Mouse (Mus musculus) limb, embryonic 10.5 days (tissue): Measurements from ENCODE around the gene Gm867. TPM values are rescaled to one million over a fixed set of nuclear protein-coding genes. Genes with fewer than 3 reads are reported as not detected.

ENCODE experiments used
- DNase-seq: peaks from one replicate; pipeline ENCODE4 v3.0.0-alpha.2; 2017; ENCODE audit warnings: low spot score
- H3K27ac ChIP-seq: fragments of 300-500 bp; sonication (generic); 2 replicates; pipeline ENCODE4 v1.5.1; 2016; ENCODE audit warnings: mild to moderate bottlenecking
- H3K27me3 ChIP-seq: fragments of 300-500 bp; sonication (generic); 2 replicates; pipeline ENCODE4 v1.6.1; 2016; ENCODE audit warnings: low read depth, mild to moderate bottlenecking; ENCODE audit not compliant: poor library complexity, severe bottlenecking
- H3K36me3 ChIP-seq: fragments of 300-500 bp; sonication (generic); 2 replicates; pipeline ENCODE4 v1.6.1; 2016; ENCODE audit warnings: mild to moderate bottlenecking, moderate library complexity
- H3K4me1 ChIP-seq: fragments of 300-500 bp; sonication (generic); 2 replicates; pipeline ENCODE4 v1.6.1; 2016
- H3K4me3 ChIP-seq: fragments of 300-500 bp; sonication (generic); 2 replicates; pipeline ENCODE4 v1.5.1; 2016; ENCODE audit warnings: mild to moderate bottlenecking, moderate library complexity
- H3K9me3 ChIP-seq: fragments of 300-500 bp; sonication (generic); replicated peaks from 2 replicates; pipeline ENCODE4 v1.6.1; 2016; ENCODE audit warnings: mild to moderate bottlenecking
- WGBS: fragments of 180-500 bp; shearing (Covaris S2); methylation state at CpG from one replicate; pipeline ENCODE4 v1.1.7; 2016; 5-methylcytosine and 5-hydroxymethylcytosine counted together
- polyA plus RNA-seq: library from polyadenylated mRNA; unstranded; fragments of >200 nt; fragmentation: Nextera tagmentation; extraction: Ambion mirVana; gene quantifications from 2 replicates; pipeline ENCODE4 v1.2.1, GENCODE M21; 2016

Gene Gm867
- polyA plus RNA-seq, 1 experiment from 2014 or later, result 0.49 TPM

DNA sequence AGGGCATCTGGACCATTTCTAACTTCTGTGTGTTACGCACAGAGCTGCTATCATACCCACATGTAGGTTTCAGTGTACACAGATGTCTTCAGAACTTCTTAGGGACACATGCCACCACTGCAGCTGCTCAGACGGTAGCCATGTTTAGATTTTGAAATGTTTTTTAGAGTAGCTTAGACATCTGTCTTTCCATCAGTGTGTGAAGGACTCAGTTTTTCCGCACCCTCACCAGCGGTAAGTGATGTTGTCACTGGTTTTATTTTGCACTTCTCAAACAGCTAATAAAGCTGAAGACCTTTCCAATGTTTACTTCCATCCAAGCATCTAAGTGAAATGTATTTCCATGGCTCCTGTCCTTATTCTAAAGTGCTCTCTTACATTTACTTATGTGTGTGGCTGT, 33.6 kb downstream of the Gm867 start:
- H3K27me3 ChIP-seq, result no peaks in the 10 kb centered on the region
- H3K36me3 ChIP-seq, result peaks cover 98% of the 10 kb centered on the region
- H3K4me3 ChIP-seq, result no peak overlapping the region
- H3K9me3 ChIP-seq, result no peaks in the 10 kb centered on the region
- H3K4me1 ChIP-seq, result no peaks in the 10 kb centered on the region
- 94% methylated on average over 4 of the region's 4 CpGs for WGBS
- no peak overlapping the region for H3K27ac ChIP-seq
- no peak for DNase-seq

DNA sequence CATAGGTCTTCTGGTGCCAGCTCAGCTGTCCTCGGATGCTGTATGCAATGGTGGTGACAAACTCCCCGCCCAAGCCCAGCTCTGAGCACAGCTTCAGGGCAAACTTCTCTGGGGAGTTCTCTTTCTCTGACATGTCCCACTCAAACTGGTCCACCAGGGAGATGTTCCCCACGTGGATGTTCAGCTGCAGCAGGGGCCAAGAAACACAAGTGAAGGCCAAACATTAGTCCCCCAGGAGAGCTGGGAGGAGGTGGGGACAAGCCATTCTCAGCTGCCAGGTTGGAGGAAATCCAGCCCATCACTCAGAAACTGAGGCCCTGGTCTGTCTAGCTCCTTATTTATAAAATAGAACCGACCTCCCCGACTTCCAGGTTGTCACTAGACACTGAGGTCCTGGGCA, 36.1 kb downstream of the Gm867 start:
- Histone ChIP-seq H3K27ac (no peak overlapping the region), H3K27me3 (no peaks in the 10 kb centered on the region), H3K9me3 (no peaks in the 10 kb centered on the region), H3K4me3 (no peak overlapping the region), H3K4me1 (no peaks in the 10 kb centered on the region), H3K36me3 (peaks cover 97% of the 10 kb centered on the region)
- 94% methylated on average over 5 of the region's 5 CpGs for WGBS
- no peak for DNase-seq

DNA sequence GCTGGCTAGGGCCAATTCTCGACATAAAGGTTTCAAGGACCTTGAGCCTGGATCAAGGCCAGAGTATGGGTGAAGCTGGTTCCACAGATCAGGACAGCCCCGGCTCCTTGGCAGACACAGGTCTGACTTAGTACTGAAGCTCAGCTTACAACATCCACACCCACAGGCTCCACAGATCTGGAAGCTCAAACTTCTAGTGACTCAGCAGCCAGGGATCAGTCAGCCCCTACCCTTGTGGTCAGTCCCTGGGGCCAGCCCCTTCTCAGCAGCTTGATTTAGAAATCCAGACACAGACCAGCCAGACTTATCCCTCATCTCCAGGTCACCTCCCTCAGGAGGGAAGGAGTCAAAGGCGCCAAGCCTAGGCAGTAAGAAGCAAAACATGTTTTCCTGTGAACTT, 41.6 kb downstream of the Gm867 start:
- DNase-seq, result no peak
- Histone ChIP-seq H3K36me3 (peaks cover 98% of the 10 kb centered on the region), H3K27me3 (no peaks in the 10 kb centered on the region), H3K4me1 (peaks cover 9% of the 10 kb centered on the region), H3K27ac (no peak overlapping the region), H3K4me3 (no peak overlapping the region), H3K9me3 (no peaks in the 10 kb centered on the region)
- 81% methylated on average over 3 of the region's 3 CpGs for WGBS

DNA sequence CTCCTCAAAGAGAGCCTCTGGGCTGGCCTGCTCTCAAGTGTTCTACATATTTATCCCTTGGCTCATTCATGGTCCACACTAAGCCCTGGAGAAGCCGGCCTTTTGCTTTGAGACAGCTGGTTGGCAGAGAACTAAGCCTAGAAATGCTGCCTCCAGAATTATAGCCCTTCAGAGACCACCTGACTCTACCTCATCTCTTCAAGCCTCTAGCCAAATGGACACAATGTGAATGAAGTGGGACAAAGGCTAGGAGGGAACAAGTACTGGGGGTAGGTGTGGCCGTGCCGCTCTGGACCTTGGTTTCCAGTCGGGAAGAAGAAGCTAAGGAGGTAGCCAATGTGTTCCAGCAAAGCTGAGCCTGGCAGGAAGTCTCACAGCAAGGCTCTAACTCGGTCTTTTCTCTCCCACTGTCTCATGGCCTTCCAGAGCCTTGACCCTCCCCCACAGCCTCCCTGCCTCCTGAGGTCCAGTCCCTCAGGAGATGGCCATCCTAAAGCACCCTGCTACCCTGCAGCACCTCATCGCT, 42.4 kb downstream of the Gm867 start:
- no peak overlapping the region for H3K4me3 ChIP-seq
- no peak for DNase-seq
- H3K27ac ChIP-seq, result no peak overlapping the region
- H3K27me3 ChIP-seq, result no peaks in the 10 kb centered on the region
- H3K4me1 ChIP-seq, result peaks cover 16% of the 10 kb centered on the region
- H3K36me3 ChIP-seq, result peaks cover 95% of the 10 kb centered on the region
- H3K9me3 ChIP-seq, result no peaks in the 10 kb centered on the region
- 81% methylated on average over 6 of the region's 6 CpGs for WGBS

DNA sequence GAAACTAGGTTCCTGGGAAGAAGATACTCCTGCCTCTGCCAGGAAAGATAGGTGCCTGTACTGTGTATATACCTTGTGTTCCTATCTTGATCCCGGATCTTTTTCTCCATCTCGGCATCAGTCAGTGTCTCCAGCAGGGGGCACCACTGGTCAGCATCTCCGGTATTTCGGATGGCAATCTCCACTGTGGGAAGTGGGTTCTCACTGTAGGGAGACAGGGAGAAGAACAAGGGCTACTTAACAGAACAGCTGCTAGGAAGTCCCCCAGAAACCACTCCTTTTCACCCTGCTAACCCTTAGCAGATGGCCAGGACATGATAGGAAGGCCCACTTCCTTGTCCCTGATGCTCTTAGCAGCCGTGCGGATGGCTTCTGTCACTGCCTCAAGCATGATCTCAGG, 43.1 kb downstream of the Gm867 start:
- 51% methylated on average over 6 of the region's 6 CpGs for WGBS
- Histone ChIP-seq H3K9me3 (no peaks in the 10 kb centered on the region), H3K4me3 (no peak overlapping the region), H3K36me3 (peaks cover 87% of the 10 kb centered on the region), H3K4me1 (peaks cover 20% of the 10 kb centered on the region), H3K27me3 (no peaks in the 10 kb centered on the region), H3K27ac (no peak overlapping the region)
- peak; percentile 83 for DNase-seq

DNA sequence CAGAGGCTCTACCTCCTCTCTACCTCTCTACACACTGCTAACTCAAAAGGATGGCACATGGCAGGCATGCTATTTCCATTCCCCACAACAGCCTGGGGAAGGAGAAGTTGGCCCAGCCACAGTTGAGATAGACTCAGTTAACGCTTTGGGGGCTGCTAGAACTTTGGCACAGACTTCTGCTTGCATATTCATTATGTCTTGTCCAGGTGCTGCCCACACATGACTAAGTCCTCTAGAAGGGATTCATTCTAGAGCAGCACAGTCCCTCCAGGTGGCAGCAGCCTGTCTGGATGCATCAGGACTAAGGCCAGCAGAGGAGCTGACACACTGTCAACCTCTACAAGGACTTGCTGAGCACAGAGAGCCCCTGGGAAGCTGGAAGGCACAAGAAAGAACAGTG, 44.3 kb downstream of the Gm867 start:
- 100% methylated on average over 1 of the region's 1 CpGs for WGBS

DNA sequence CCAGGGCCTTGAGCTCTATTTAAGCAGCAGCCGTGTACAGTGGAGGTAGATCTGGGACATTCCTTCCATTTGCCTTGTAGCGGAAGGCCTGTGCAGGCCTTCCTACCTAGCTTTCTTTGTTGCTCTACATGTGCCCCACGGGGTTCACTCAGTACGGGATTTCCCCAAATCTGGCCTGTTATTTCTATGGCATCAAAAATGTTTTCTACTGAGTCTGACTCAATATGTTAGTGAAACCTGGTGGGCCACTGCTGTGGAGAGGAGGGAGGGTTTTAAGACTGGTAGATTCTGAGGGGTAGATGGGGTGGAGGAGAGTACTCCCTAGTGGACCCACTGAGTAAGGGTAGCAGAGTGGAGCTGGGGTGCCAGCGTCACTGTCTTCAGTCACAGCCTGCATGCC, 44.7 kb downstream of the Gm867 start:
- Histone ChIP-seq H3K4me3 (no peak overlapping the region), H3K4me1 (peaks cover 20% of the 10 kb centered on the region), H3K27ac (no peak overlapping the region), H3K9me3 (no peaks in the 10 kb centered on the region), H3K36me3 (peaks cover 71% of the 10 kb centered on the region), H3K27me3 (no peaks in the 10 kb centered on the region)
- WGBS, result 96% methylated on average over 5 of the region's 5 CpGs
- DNase-seq, result no peak

More for the DNA sequence above, 44.3 kb downstream of the Gm867 start:
- H3K4me3 ChIP-seq, result no peak overlapping the region
- no peak for DNase-seq
- no peaks in the 10 kb centered on the region for H3K27me3 ChIP-seq
- no peaks in the 10 kb centered on the region for H3K9me3 ChIP-seq
- no peak overlapping the region for H3K27ac ChIP-seq
- H3K4me1 ChIP-seq, result peaks cover 20% of the 10 kb centered on the region
- H3K36me3 ChIP-seq, result peaks cover 76% of the 10 kb centered on the region

DNA sequence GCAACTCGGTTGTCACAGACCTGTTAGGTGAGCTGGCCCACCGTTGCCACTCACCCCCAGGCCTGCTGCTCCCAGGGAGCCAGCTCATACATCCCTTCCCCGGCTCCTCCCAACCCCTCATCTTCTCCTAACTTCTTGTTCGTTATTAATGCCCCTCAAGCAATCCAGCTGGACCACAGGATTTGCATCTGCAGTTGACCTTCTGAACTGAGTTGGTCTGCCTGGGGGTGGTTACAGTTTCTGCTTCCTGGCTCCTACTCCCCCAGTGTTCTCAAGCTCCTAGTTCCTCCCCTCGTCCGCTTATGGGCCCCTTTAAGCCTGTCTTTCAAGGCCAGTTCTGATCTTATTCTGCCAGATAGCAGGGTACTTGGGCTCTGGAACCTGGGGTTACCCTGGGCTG, 45.9 kb downstream of the Gm867 start:
- H3K4me3 ChIP-seq, result no peak overlapping the region
- peaks cover 60% of the 10 kb centered on the region for H3K36me3 ChIP-seq
- H3K27me3 ChIP-seq, result no peaks in the 10 kb centered on the region
- H3K4me1 ChIP-seq, result peaks cover 24% of the 10 kb centered on the region
- H3K27ac ChIP-seq, result no peak overlapping the region
- no peaks in the 10 kb centered on the region for H3K9me3 ChIP-seq
- no peak for DNase-seq
- 74% methylated on average over 6 of the region's 6 CpGs for WGBS

DNA sequence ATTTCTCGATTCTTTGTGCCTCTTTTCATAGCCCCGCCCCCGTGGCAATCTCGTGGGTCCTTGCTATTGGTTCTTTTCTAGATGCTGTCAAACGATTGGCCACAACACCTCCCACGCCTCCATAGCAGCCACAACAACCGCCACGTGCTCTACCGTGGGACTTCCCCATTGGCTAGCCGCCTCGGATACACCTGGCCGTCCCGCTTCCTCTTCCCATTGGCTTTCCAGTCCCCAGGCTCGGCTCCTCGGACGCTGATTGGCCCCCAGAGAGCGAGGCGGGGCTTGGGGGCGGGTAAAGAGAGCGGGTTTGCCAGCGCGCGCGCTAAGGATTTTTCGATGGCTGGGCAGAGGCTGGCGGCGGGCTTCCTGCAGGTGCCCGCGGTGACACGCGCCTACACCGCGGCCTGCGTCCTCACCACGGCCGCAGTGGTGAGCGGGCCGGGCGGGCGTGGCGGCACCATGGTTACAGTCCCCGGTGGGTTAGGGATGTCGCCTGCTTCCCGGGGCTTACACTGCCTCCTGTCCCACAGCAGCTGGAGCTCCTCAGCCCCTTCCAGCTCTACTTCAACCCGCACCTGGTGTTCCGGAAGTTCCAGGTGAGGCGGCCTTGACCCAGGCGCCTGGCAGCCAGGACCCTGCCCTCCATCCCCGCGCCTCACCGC, 47.3 kb downstream of the Gm867 start, which contains the start of gene Derl3:
TSS of gene Derl3 (plus strand) at position 325 of the 662 bp plus-strand sequence.
- WGBS, result 1% methylated on average over 51 of the region's 51 CpGs

DNA sequence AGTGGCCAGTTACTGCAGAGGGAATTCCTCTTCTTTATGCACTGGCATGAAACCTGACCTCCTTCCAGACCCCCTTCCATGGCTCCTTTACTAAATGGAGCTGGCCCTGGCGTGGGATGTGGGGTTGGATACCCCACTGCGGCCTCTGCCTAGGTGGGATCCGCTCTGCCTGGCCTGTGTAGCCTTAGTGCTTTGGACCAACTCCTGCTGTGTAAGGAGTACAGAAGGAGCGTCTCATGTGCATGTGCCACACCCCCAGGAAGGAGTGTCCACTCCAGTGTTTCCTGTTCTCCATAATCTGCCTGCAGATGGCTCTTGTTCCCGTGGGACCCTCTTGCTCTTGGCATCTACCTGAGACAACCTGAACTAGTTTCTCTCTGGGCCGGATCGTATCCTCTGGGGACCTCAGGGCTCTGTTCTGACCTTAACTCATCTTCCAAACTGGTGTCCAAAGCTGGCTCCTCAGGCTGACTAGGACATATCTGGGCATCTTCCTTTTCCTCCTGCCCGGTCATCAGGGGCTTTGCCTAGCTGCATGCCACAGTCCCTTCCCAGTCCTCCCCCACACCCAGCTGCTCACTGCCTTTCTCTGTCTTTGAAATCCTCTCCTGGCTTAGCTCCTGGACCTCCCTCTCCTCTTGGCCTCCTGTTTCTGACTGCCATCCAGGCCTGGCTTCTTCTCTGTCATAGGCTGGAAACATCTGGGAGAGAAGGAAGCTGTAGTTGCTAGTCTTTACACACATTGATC, 50.9 kb downstream of the Gm867 start:
- DNase-seq, result no peak
- H3K9me3 ChIP-seq, result no peaks in the 10 kb centered on the region
- H3K27ac ChIP-seq, result 0 out of 2 replicates have a peak overlapping the region, but pooled peaks have one; percentile 20
- H3K4me1 ChIP-seq, result peaks cover 31% of the 10 kb centered on the region
- peaks cover 11% of the 10 kb centered on the region for H3K36me3 ChIP-seq
- 42% methylated on average over 8 of the region's 8 CpGs for WGBS
- H3K4me3 ChIP-seq, result no peak overlapping the region
- H3K27me3 ChIP-seq, result no peaks in the 10 kb centered on the region

More for the DNA sequence above, 47.3 kb downstream of the Gm867 start, which contains the start of gene Derl3:
- Histone ChIP-seq H3K27ac (peak within 1 kb of the TSS; percentile 83), H3K4me3 (peak within 1 kb of the TSS; percentile 56), H3K27me3 (no peaks in the 10 kb centered on the region), H3K9me3 (no peaks in the 10 kb centered on the region), H3K36me3 (peaks cover 47% of the 10 kb centered on the region), H3K4me1 (peaks cover 33% of the 10 kb centered on the region)
- DNase-seq, result peak; percentile 93

Other genes starting within 250 kb of the Gm867 start
- 31.2 and 31.9 TPM in 2 replicates for gene Cabin1, start 176.3 kb downstream of the Gm867 start, polyA plus RNA-seq
- 91.4 and 92.5 TPM in 2 replicates for gene Ddt, start 167.3 kb downstream of the Gm867 start, polyA plus RNA-seq
- not detected in 2 replicates for gene Gm20441, start 159.7 kb downstream of the Gm867 start, polyA plus RNA-seq
- 2.7 and 4.2 TPM in 2 replicates for gene Gstt3, start 159.3 kb downstream of the Gm867 start, polyA plus RNA-seq
- 1.7 and 3.8 TPM in 2 replicates for gene Gstt1, start 142.1 kb downstream of the Gm867 start, polyA plus RNA-seq
- gene Gstt4, start 118.1 kb downstream of the Gm867 start, polyA plus RNA-seq, result not detected in 2 replicates
- gene Gstt2, start 103.2 kb downstream of the Gm867 start, polyA plus RNA-seq, result 4.9 and 6.5 TPM in 2 replicates
- 3,225 and 4,131 TPM in 2 replicates for gene Mif, start 80.4 kb downstream of the Gm867 start, polyA plus RNA-seq
- gene Derl3, start 47.3 kb downstream of the Gm867 start, polyA plus RNA-seq, result 3.1 and 3.8 TPM in 2 replicates
- gene Smarcb1, start 19.1 kb downstream of the Gm867 start, polyA plus RNA-seq, result 285 and 294 TPM in 2 replicates
- gene Chchd10, start 7.5 kb downstream of the Gm867 start, polyA plus RNA-seq, result 4.9 and 5.8 TPM in 2 replicates
- 39.6 and 68.1 TPM in 2 replicates for gene Mmp11, start 4.2 kb downstream of the Gm867 start, polyA plus RNA-seq
- gene Vpreb3, start 2.4 kb upstream of the Gm867 start, polyA plus RNA-seq, result 0.34 and 0.65 TPM in 2 replicates
- 0.06 TPM in 1 of 2 replicates, not detected in the other for gene Gm5134, start 13.8 kb upstream of the Gm867 start, polyA plus RNA-seq
- 42.7 and 43.7 TPM in 2 replicates for gene Zfp280b, start 92.0 kb upstream of the Gm867 start, polyA plus RNA-seq
- gene Slc5a4b, start 170.3 kb upstream of the Gm867 start, polyA plus RNA-seq, result 0.04 TPM in 1 of 2 replicates, not detected in the other
- gene Slc5a4a, start 206.8 kb upstream of the Gm867 start, polyA plus RNA-seq, result not detected in 2 replicates